Mouse (Mus musculus) heart, embryonic 15.5 days (tissue): ENCODE measurements around the gene Iffo2. TPM values are rescaled to one million over a fixed set of nuclear protein-coding genes. Genes with fewer than 3 reads are reported as not detected.

Source experiments
- ATAC-seq: fragments of 200-750 bp; cut with Nextera tagmentation; replicated peaks from 2 replicates; pipeline ENCODE4 v1.8.0; 2017; ENCODE audit warnings: low read depth, moderate TSS enrichment; ENCODE audit not compliant: insufficient number of reproducible peaks, insufficient read depth, low FRiP score
- H3K27ac ChIP-seq: fragments of 300-500 bp; sonication (generic); 2 replicates; pipeline ENCODE4 v1.5.1; 2015; ENCODE audit warnings: mild to moderate bottlenecking, inconsistent platforms
- H3K27me3 ChIP-seq: fragments of 300-500 bp; sonication (generic); 2 replicates; pipeline ENCODE4 v1.6.1; 2015; ENCODE audit warnings: inconsistent platforms
- H3K36me3 ChIP-seq: fragments of 300-500 bp; sonication (generic); 2 replicates; pipeline ENCODE4 v1.6.1; 2015; ENCODE audit warnings: mild to moderate bottlenecking, inconsistent platforms
- H3K4me1 ChIP-seq: fragments of 300-500 bp; sonication (generic); replicated peaks from 2 replicates; pipeline ENCODE4 v1.6.1; 2015; ENCODE audit warnings: inconsistent platforms
- H3K4me2 ChIP-seq: fragments of 300-500 bp; sonication (generic); 2 replicates; pipeline ENCODE4 v1.6.1; 2015; ENCODE audit warnings: inconsistent platforms, mild to moderate bottlenecking, moderate library complexity
- H3K4me3 ChIP-seq: fragments of 300-500 bp; sonication (generic); 2 replicates; pipeline ENCODE4 v1.5.1; 2015; ENCODE audit warnings: mild to moderate bottlenecking, inconsistent platforms
- H3K9ac ChIP-seq: fragments of 300-500 bp; sonication (generic); 2 replicates; pipeline ENCODE4 v1.6.1; 2015; ENCODE audit warnings: mild to moderate bottlenecking, inconsistent platforms
- H3K9me3 ChIP-seq: fragments of 300-500 bp; sonication (generic); replicated peaks from 2 replicates; pipeline ENCODE4 v1.6.1; 2016; ENCODE audit warnings: inconsistent platforms
- WGBS: fragments of 180-500 bp; shearing (Covaris S2); methylation state at CpG from one replicate; pipeline ENCODE4 v1.1.7; 2015; ENCODE audit warnings: mixed read lengths; 5-methylcytosine and 5-hydroxymethylcytosine counted together
- polyA plus RNA-seq: library from polyadenylated mRNA; unstranded; fragments of >200 nt; fragmentation: Nextera tagmentation; extraction: Ambion mirVana; gene quantifications from 2 replicates; pipeline ENCODE4 v1.2.1, GENCODE M21; 2015

Iffo2 gene
- polyA plus RNA-seq, 1 experiment from 2014 or later, result 3.4 TPM

DNA sequence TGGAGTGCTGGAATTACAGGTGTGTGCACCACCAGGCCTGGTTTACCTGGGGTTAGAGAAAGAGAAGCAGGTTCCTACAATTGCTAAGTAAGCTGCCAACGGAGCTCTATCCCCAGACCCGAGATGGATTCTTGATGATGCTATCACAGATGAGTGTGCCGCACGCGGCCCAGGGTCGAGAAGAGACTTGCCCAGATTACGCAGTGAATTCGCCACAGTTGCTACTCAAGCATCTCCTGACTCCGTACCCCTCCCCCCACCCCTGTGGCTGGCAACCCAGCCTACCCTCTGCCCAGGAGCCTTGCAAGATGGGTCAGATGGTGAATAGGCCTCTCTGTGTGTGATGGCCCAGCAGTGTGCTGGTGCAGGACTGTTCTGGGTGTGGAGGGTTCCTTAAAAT, 66.4 kb downstream of the Iffo2 start:
- no peak overlapping the region for H3K4me2 ChIP-seq
- 48% methylated on average over 9 of the region's 9 CpGs for WGBS

DNA sequence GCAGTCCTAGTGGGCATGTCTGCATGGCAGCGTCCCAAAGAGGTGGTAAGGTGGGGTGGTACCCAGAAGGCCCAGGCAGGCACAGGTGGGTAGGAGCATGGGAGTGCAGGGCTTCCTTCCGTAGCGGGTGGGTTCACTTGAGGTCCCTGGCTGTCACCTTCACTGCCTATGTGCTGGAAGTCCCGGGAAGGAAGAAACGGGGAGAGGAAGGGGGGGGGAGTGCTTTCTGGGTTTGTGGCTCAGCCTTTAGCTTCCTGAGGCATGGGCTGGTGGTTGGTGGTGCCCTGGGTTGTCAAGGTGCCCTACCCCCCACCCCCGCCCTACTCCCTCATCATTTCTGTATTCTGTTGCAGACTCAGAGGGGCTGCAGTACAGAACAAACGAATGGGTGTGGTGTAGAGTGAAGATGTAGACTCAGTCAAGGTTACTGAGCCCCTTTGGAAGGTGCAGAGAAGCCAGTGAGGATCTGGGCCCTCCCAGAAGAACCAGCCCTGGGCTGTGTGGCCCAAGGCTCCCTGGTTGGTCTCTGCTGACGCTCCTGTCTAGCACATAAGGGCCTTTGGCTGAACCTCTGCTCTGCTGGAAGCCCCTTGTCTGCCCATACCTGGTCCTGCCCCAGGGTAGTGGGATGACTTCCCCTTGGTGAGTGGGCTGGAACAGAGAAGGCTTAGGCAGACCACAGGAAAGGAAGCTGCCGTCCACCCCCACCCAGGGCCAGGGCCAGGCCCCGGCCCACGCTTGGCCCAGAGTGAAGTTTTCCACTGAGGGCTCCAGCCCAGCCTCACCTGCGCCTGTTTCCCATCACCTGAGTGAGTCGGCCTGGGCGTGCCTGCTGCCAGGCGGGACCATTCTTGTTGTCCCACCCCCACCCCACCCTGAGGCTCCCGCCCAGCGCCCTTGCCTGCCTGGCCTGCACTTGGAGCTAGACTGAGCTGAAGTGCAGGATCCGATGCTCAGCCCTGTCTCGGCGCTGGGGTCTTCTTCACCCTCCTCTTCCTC, 67.2 kb downstream of the Iffo2 start:
- peak overlapping the region; percentile 70 for H3K4me2 ChIP-seq
- no peak overlapping the region for H3K4me3 ChIP-seq
- no peaks in the 10 kb centered on the region for H3K27me3 ChIP-seq
- peaks cover 86% of the 10 kb centered on the region for H3K4me1 ChIP-seq
- peak overlapping the region; percentile 31 for H3K9ac ChIP-seq
- 46% methylated on average over 20 of the region's 20 CpGs for WGBS
- H3K27ac ChIP-seq, result peak overlapping the region; percentile 93
- no peaks in the 10 kb centered on the region for H3K9me3 ChIP-seq
- no peaks in the 10 kb centered on the region for H3K36me3 ChIP-seq
- ATAC-seq, result no peak

More for the DNA sequence above, 66.4 kb downstream of the Iffo2 start:
- H3K9ac ChIP-seq, result 0 out of 2 replicates have a peak overlapping the region, but pooled peaks have one; percentile 4
- no peaks in the 10 kb centered on the region for H3K9me3 ChIP-seq
- no peak overlapping the region for H3K4me3 ChIP-seq
- H3K36me3 ChIP-seq, result no peaks in the 10 kb centered on the region
- no peaks in the 10 kb centered on the region for H3K27me3 ChIP-seq
- H3K4me1 ChIP-seq, result peaks cover 77% of the 10 kb centered on the region
- no peak for ATAC-seq
- H3K27ac ChIP-seq, result peak overlapping the region; percentile 93

DNA sequence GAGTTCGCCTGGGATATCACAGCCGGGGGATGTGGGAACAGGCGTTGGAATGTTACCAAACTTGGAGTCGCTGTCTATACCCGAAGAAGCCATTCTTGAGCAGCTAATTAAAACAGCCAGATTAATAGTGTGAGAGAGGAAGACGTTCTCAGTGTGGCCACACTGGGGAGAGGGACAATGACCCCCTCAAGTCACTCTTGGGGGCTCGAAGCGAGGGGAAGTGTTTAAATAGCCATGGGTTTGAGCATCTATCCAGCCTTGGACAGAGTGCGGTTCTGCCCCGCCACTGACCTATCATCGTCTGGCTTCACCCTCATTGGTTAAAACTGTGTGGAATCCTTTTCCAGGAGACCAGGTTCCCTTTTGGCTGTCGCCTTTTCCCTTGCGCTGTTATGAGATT, 68.0 kb downstream of the Iffo2 start:
- peaks cover 91% of the 10 kb centered on the region for H3K4me1 ChIP-seq
- 11% methylated on average over 13 of the region's 13 CpGs for WGBS
- H3K36me3 ChIP-seq, result no peaks in the 10 kb centered on the region
- no peak for ATAC-seq
- H3K9me3 ChIP-seq, result no peaks in the 10 kb centered on the region
- H3K9ac ChIP-seq, result peak overlapping the region; percentile 4; the same call in 1 of the 2 replicates
- no peaks in the 10 kb centered on the region for H3K27me3 ChIP-seq
- H3K4me2 ChIP-seq, result peak overlapping the region; percentile 70
- H3K27ac ChIP-seq, result peak overlapping the region; percentile 93
- peak overlapping the region; percentile 41 for H3K4me3 ChIP-seq

DNA sequence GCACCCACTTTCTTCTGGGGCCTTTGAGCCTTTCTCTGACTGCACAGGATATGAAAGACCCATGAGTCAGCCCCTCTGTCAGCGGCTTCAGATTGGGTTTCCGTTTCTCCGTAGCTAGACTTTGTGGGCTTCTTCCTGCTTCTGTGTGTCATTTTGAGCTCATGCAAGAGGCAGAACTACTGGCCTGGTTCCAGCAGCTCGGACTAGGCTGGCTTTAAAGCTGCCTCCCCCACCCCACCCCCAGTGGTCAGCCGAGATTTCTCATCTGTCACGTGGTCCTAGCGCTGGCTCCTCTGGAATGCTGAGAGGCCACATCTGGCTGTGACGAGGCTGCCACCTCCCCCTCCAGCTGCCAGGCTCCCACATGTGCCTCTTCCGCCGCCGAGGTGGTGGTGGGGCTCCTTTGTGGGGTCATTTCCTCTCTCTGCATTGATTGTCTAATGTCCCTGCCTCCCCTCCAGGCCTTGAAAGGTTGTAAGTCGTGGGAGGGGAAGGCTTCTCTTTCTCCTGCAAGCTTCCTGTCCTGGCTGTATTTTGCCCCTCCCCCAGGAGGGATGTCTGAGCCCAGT, 68.7 kb downstream of the Iffo2 start:
- H3K4me2 ChIP-seq, result peak overlapping the region; percentile 70
- H3K4me3 ChIP-seq, result peak overlapping the region; percentile 41
- H3K4me1 ChIP-seq, result peaks cover 90% of the 10 kb centered on the region
- ATAC-seq, result peak; percentile 80
- H3K36me3 ChIP-seq, result no peaks in the 10 kb centered on the region
- H3K27me3 ChIP-seq, result no peaks in the 10 kb centered on the region
- H3K9ac ChIP-seq, result peak overlapping the region; percentile 41
- H3K9me3 ChIP-seq, result no peaks in the 10 kb centered on the region
- peak overlapping the region; percentile 93 for H3K27ac ChIP-seq
- 0% methylated on average over 12 of the region's 12 CpGs for WGBS

DNA sequence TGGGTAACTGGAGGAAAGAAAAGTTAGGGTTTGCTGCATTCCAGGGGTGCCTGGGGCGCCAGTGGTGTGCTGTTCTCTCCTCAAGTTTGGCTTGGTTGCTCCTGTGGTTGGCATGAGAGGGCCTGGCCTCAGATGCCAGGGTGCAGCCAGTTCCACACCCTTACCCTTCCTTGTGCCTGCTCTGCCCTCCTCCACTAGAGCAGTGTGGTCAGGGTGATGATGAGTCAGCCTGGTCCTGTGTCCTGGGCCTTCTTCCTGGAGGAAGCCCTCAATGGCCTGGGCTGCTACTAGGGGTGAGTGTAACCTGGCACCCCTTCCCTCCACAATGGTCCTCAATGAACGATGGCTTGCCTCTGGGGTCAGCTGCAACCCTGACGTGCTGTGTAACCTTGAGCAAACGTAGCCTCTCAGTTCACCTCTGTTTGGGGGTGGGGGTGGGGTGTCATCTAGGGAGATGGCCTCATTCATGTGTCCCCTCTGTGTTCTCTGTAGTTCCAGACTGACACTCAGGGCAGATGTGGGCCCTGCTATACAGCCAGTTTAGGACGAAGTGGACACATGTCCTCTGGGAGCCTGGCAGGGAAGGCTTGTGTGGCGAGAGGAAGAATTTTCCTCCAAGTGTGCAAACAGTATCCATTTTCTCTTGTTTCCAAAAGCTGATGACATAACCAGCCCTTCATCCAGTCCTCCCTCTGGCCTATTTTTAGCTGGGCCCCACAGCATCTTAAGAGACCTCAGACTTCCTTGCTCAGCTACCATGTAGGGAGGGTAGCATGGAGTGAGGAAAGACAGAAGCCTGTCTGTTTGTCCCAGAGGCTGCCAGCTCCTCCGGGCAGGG, 71.4 kb downstream of the Iffo2 start:
- 36% methylated on average over 7 of the region's 7 CpGs for WGBS
- ATAC-seq, result no peak
- H3K4me3 ChIP-seq, result no peak overlapping the region
- H3K27me3 ChIP-seq, result no peaks in the 10 kb centered on the region
- peaks cover 66% of the 10 kb centered on the region for H3K4me1 ChIP-seq
- H3K4me2 ChIP-seq, result peak overlapping the region; percentile 24; the same call in 1 of the 2 replicates
- H3K9me3 ChIP-seq, result no peaks in the 10 kb centered on the region
- peaks cover 11% of the 10 kb centered on the region for H3K36me3 ChIP-seq
- H3K9ac ChIP-seq, result peak overlapping the region; percentile 7; the same call in 1 of the 2 replicates
- H3K27ac ChIP-seq, result peak overlapping the region; percentile 78

DNA sequence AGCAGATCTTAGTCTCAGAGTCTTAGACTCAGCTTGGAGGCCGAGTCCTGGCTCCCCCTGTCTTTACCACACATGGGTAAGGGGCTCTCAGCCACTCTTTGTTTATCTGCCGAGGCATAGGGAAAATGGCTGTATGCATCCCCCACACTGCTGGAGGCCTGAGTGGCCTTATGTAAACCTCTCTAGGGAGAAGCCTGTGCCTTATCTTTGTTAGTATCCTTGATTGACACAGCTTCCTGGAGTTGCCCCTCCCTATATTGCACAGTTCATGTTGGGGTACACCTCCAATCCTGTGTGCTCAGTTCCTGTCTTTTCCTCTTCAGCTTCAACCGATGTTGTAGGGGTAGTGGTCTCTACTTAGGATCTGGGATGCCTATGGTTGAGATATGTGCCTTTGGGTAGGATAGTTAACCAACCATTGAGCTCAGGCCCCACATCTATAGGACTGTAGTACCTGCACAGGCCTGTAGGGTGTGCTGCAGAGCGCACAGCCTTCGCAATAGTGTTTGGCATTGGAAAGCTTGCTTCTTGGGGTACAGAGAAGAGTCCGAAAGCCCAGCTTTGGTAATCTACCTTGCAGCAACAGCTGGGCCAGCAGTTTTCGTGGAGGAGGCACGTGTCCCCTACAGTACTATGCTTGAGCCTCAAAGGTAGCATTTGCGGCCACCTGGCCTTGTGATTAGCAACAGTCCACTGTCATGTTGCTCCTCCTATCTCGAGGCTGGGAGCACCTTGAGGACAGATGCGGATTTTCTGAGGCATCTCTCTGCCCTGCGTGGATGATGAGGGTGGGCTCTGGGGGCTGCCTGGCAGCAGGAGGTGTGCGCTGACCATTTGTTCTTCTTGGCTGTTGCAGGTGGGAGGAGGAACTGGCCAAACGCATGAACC, 72.3 kb downstream of the Iffo2 start, which contains the start of gene Gm21969:
Gm21969 (plus strand) TSS at position 830 of the 888 bp plus-strand sequence.
- no peak within 1 kb of the TSS for H3K4me3 ChIP-seq
- WGBS, result 51% methylated on average over 14 of the region's 14 CpGs
- H3K27ac ChIP-seq, result peak within 1 kb of the TSS; percentile 78
- no peaks in the 10 kb centered on the region for H3K27me3 ChIP-seq
- no peak for ATAC-seq
- H3K36me3 ChIP-seq, result peaks cover 13% of the 10 kb centered on the region
- peak within 1 kb of the TSS; percentile 24; the same call in 1 of the 2 replicates for H3K4me2 ChIP-seq
- peaks cover 58% of the 10 kb centered on the region for H3K4me1 ChIP-seq
- no peaks in the 10 kb centered on the region for H3K9me3 ChIP-seq
- H3K9ac ChIP-seq, result peak within 1 kb of the TSS; percentile 7; the same call in 1 of the 2 replicates

DNA sequence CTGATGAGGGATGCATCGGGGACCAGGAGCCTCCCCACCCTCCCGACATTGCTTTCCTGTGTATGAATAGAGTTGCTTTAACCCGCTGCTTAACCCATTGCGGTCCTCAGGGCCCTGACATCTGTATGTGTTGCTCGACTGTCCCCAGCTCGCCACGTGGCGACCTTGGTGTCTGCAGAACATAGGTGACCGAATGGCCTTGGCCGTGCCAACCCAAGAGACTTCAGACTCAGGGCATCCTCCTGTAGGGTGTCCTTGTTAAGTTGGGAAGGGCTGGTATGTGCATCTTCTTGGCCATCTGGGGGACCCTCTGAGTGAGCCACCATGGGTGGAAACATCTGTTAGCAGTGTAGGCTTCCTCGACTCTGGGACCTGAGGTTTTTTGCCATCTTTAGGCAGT, 74.9 kb downstream of the Iffo2 start:
- 79% methylated on average over 11 of the region's 11 CpGs for WGBS
- no peak overlapping the region for H3K27ac ChIP-seq
- H3K36me3 ChIP-seq, result peaks cover 13% of the 10 kb centered on the region
- no peak overlapping the region for H3K4me3 ChIP-seq
- H3K27me3 ChIP-seq, result no peaks in the 10 kb centered on the region
- H3K9ac ChIP-seq, result no peak overlapping the region
- H3K4me1 ChIP-seq, result peaks cover 33% of the 10 kb centered on the region
- no peaks in the 10 kb centered on the region for H3K9me3 ChIP-seq
- H3K4me2 ChIP-seq, result no peak overlapping the region
- ATAC-seq, result no peak

DNA sequence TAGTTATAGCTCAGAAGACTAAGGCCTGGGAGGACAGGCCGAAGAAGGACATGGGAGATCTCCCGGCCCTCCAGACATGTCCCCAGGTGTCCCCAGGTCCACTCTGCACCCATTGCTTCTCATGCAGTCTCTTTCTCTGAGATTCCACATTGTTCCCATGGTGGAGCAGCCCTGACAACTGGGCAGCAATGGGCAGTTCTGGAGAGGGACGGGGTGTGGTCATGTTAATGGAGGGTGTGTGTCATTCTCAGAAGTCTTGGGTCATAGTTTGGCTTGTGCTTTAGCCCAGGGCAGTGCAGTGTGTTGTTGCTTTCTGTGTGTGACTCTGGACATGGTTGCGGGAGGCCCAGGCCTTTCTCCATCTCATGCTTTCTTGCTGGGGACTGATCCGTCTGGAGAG, 76.4 kb downstream of the Iffo2 start:
- Histone ChIP-seq H3K9ac (no peak overlapping the region), H3K9me3 (no peaks in the 10 kb centered on the region), H3K27ac (no peak overlapping the region), H3K4me1 (peaks cover 26% of the 10 kb centered on the region), H3K36me3 (peaks cover 13% of the 10 kb centered on the region), H3K4me2 (no peak overlapping the region), H3K27me3 (no peaks in the 10 kb centered on the region), H3K4me3 (no peak overlapping the region)
- WGBS, result 87% methylated on average over 5 of the region's 5 CpGs
- ATAC-seq, result no peak

DNA sequence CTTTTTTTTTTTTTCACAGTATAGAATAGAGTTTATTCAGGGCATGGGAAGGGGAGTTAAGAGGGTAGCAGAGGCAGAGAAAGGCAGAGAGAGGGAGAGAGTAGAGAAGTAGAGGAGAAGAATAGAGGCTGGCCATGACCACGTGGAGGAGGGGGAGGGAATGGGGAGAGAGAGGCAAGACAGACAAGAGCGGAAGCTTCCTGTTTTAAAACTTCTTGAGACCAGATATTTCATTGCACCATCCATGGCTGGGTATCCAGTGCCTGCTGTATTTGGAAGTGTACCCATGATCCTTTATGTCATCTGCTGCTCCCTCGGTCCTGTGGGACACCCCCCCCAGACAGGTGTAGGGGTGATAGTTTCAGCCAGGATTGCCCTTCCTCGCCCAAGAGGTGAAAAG, 78.6 kb downstream of the Iffo2 start:
- no peak overlapping the region for H3K4me3 ChIP-seq
- no peak for ATAC-seq
- no peak overlapping the region for H3K27ac ChIP-seq
- H3K36me3 ChIP-seq, result peaks cover 23% of the 10 kb centered on the region
- peaks cover 10% of the 10 kb centered on the region for H3K4me1 ChIP-seq
- no peak overlapping the region for H3K4me2 ChIP-seq
- WGBS, result 69% methylated on average over 4 of the region's 4 CpGs
- no peaks in the 10 kb centered on the region for H3K9me3 ChIP-seq
- no peaks in the 10 kb centered on the region for H3K27me3 ChIP-seq
- H3K9ac ChIP-seq, result no peak overlapping the region

DNA sequence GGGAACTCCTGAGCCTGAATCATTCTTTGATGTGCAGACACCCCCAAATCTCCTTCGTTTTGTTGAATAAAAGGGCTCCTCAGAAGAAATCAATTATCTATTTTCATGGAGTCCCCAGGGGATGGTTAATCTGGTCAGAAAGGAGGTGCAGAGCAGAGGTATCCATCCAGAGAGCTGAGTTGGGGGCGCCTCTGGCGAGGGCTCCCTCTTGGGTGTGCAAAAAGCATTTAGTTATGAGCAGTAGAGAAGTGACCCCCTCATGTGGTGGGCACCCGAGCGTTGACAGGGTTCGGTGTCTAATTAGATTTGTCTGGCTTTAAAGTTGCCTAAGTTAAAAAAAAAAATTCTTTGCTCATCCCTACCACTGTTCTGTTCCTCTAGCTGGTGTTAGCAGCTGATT, 80.6 kb downstream of the Iffo2 start:
- ATAC-seq, result no peak
- no peaks in the 10 kb centered on the region for H3K27me3 ChIP-seq
- H3K9me3 ChIP-seq, result no peaks in the 10 kb centered on the region
- peaks cover 33% of the 10 kb centered on the region for H3K36me3 ChIP-seq
- 66% methylated on average over 6 of the region's 6 CpGs for WGBS
- H3K4me3 ChIP-seq, result no peak overlapping the region
- no peak overlapping the region for H3K9ac ChIP-seq
- peak overlapping the region; percentile 72 for H3K27ac ChIP-seq
- no peak overlapping the region for H3K4me2 ChIP-seq
- H3K4me1 ChIP-seq, result peaks cover 11% of the 10 kb centered on the region
